Mouse (Mus musculus) brain, embryonic 14.5 days (tissue): ENCODE results near the gene Polr2h. TPM values are rescaled to one million over a fixed set of nuclear protein-coding genes. Genes with fewer than 3 reads are reported as not detected.
A peak's percentile ranks its signal among the peaks of the same experiment; 100 is the strongest.

Source experiments
- DNase-seq: peaks from one replicate; pipeline ENCODE4 v3.0.0-alpha.2; 2011; ENCODE audit warnings: low read depth
- CTCF ChIP-seq: fragments of 200-500 bp; IDR thresholded peaks from 2 replicates; pipeline ENCODE4 v1.5.1; 2012; ENCODE audit warnings: inconsistent platforms, mild to moderate bottlenecking, moderate library complexity, borderline replicate concordance; ENCODE audit not compliant: insufficient read depth, insufficient read length; ENCODE audit errors: extremely low read depth
- POLR2A ChIP-seq: fragments of 200-500 bp; IDR thresholded peaks from 2 replicates; pipeline ENCODE4 v1.6.1; 2012; ENCODE audit warnings: mild to moderate bottlenecking, inconsistent platforms, borderline replicate concordance; ENCODE audit not compliant: poor library complexity, insufficient read depth, insufficient read length, severe bottlenecking; ENCODE audit errors: extremely low read depth
- polyA plus RNA-seq: library from polyadenylated mRNA; depleted of rRNA; stranded (reverse); fragments of >200 nt; gene quantifications from 2 replicates; pipeline ENCODE4 v1.2.3, GENCODE M21; 2012

The Polr2h gene
- polyA plus RNA-seq, 1 experiment: 51.9 TPM

- TF ChIP-seq POLR2A (no peak), CTCF (no peak)
- DNase-seq: no peak
These were observed 25.8 kb upstream of the Polr2h start for GRCm38 (mm10) chr16:20691617-20692016.

- DNase-seq: no peak
- no peak for TF ChIP-seq POLR2A
- TF ChIP-seq CTCF: no peak
These were observed 25.1 kb upstream of the Polr2h start for GRCm38 (mm10) chr16:20692241-20692965.

- DNase-seq: peak; percentile 98
- no peak; the same call in 1 of the 2 replicates for TF ChIP-seq POLR2A
- TF ChIP-seq CTCF: no peak
These were observed 24.3 kb upstream of the Polr2h start, which contains the start of gene Fam131a for GRCm38 (mm10) chr16:20693111-20693701. Gene Fam131a, plus strand, starts transcription at chr16:20693241.

- DNase-seq: peak; percentile 79
- TF ChIP-seq CTCF: no peak
These were observed 22.7 kb upstream of the Polr2h start for GRCm38 (mm10) chr16:20694781-20695180.

GRCm38 (mm10) chr16:20695622-20696323 is 21.7 kb upstream of the Polr2h start:
- DNase-seq: peak; percentile 98
- TF ChIP-seq POLR2A: peak; percentile 49
- no peak for TF ChIP-seq CTCF

GRCm38 (mm10) chr16:20699266-20699665 is 18.2 kb upstream of the Polr2h start:
- TF ChIP-seq CTCF: no peak
- no peak for DNase-seq

GRCm38 (mm10) chr16:20700036-20700435 is 17.4 kb upstream of the Polr2h start:
- TF ChIP-seq CTCF (no peak), POLR2A (no peak)
- DNase-seq: peak; percentile 35

- DNase-seq: no peak
- TF ChIP-seq POLR2A: no peak
These were observed 16.1 kb upstream of the Polr2h start for GRCm38 (mm10) chr16:20701316-20701715.

- no peak for TF ChIP-seq CTCF
- TF ChIP-seq POLR2A: no peak
- DNase-seq: no peak
These were observed 15.5 kb upstream of the Polr2h start for GRCm38 (mm10) chr16:20701729-20702521.

- DNase-seq: peak; percentile 80
- TF ChIP-seq CTCF (peak; percentile 83), POLR2A (no peak)
These were observed 15.0 kb upstream of the Polr2h start for GRCm38 (mm10) chr16:20702522-20702893.

- TF ChIP-seq POLR2A (no peak), CTCF (no peak)
- DNase-seq: no peak
These were observed 14.4 kb upstream of the Polr2h start for GRCm38 (mm10) chr16:20703071-20703470.
